Mouse (Mus musculus): Measurements from ENCODE around the gene Thsd1. TPM values are rescaled to one million over a fixed set of nuclear protein-coding genes. Genes with fewer than 3 reads are reported as not detected.

Gene Thsd1
- polyA plus RNA-seq (2012; ENCODE audit: low replicate concordance) = 0.20 and 0.23 TPM in 2 replicates

DNA sequence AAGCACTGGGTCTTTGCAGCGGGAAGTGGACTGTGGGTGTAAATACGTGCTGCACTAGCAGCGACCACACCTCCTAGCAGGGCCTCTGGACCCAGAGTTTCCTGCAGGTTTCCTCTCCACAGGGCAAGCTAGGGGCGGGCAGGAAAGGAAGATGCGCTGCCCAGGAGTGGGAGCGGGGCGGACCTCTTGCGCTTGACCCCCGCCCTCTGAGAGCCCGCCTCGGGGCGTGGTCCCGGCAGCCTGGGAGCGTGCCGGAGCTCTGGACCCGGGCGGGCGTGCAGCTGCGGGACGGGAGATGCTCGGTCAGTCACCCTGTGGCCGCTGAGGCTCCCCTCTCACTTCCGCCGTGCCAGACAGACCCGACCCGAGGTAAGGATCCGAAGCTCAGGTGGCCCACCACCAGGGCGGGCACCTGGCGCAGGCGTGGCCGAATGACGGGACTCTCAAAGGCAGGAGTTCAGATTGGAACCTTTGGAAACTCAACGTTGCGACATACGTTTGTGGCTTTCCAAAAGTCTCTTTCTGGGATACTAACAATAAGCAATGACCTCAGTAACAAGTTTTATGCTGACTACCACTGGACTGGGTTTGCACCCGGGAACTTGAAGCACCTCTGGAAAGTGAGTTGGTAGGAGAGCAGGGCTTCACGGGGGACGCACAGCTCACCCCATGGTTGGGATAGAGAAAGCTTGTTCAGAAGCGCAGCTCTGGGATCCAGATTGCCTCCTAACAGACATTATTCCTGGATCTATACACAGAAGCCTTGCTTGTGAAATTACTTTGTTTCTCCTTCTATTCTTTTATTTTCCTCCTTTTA is at the start of gene Thsd1:
Gene Thsd1 (plus strand): TSS at position 253 of the 817 bp plus-strand sequence.

DNA sequence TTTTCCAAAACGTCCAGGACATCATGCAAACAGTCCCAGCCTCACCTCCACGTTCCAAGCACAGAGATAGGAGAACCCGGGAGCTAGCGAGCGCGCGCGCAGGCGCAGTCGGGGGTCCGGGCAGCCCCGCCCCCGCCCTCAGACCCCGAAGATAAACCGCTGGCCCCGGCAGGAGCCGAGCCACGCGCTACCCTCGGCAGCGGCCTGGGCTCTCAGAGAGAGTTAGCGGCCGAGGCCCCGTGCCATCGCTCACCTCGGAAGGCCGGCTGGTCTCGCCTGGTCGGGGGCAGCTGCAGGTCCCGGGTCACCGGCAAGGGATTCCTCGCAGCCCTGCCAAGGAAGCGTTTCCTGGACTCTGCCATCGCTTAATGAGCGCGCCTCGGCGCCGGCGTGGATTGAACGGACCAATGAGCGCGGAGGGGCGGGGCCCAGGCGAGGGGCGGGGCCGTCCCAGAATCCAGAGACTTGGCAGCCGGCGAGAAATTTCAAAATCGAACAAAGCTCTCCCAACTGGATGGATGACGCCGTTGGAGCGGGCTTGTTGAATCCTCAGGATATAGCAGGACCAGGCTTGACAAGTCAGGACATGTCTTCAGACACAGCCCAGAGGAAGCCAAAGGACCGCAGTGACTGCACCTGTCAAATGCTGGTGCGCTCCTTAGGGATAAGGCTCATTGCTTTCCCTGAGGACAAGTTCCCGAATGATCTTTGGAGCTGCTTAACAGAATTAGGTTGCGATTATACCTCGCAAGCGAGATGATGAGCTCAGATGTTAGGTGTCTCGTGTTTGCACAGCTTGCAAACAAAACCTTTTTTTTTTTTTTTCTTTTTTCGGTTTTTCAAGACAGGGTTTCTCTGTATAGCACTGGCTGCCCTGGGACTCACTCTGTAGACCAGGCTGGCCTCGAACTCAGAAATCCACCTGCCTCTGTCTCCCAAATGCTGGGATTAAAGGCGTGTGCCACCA is 41.4 kb upstream of the Thsd1 start, which contains the start of gene Ckap2:
Gene Ckap2 (minus strand): TSS at position 389 of the 967 bp plus-strand sequence.

DNA sequence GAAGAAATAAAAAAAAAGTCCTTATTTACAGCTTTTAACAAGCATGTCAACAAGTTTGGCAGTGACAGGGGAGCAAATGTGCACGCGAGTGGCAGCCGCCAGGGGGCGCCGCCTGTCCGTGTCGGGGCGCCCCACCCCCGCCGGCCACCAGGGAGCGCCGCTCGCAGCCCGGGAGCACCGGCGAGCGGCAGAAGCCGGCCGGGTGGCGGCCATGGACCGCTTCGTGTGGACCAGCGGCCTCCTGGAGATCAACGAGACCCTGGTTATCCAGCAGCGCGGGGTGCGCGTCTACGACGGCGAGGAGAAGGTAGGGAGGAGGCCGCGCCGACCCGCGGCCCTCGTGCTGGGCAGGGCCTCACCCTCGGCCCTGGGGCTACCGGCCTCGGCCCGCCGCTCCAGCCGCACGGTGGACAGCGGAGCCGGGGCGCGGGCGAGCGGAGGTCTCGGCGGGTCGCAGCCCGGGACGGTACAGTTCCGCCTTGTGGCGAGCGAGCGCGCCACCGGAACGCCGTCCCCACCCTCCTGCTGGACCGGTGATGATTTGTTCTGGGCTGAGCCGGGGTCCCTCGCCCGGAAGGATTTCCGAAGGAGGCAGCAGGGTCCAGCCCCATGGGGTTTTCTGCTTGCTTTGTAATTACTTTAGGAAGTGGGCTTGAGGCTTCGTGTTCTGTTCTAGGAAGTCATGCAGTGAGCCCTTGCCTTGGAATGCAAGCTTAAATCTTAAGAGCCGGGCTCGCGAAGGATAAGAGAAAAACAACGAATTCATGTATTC is 34.3 kb upstream of the Thsd1 start, which contains the start of gene Vps36:
Gene Vps36 (plus strand): TSS at position 150 of the 772 bp plus-strand sequence.

DNA sequence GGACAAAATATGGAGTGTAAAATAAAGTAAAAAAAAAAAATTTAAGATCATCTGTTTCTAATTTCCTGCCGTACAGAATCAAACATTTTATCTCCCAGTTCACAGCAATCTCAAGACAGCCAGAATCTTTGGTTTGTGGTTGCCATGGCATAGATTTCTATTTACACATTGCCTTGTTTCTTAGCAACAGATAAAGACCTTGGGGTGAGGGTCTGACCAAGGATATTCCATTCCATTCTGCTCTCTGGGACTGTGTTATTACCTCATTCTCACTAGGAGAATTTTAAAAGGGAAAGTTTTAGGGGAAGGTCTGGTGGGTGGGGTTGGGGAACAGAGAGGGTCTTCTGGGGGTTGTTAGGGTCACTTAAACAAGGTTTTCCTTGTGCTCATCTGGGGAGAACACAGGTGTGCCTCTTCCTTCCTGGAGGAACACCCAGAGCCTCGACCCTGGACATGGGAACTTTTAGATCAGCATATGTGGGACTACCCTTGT is 55.9 kb downstream of the Thsd1 start, which contains the start of gene Tpte:
Gene Tpte (plus strand): TSS at position 443 of the 493 bp plus-strand sequence.

Other genes with a start within 250 kb of the Thsd1 start
- gene Atp7b, start 167.0 kb upstream of the Thsd1 start, polyA plus RNA-seq (2012; ENCODE audit: low replicate concordance) = 27.6 and 40.3 TPM in 2 replicates
- 0.28 and 1.3 TPM in 2 replicates for gene Alg11, start 166.6 kb upstream of the Thsd1 start, polyA plus RNA-seq (2012; ENCODE audit: low replicate concordance)
- gene Nek5, start 102.3 kb upstream of the Thsd1 start, polyA plus RNA-seq (2012; ENCODE audit: low replicate concordance) = not detected in 2 replicates
- gene Nek3, start 60.9 kb upstream of the Thsd1 start, polyA plus RNA-seq (2012; ENCODE audit: low replicate concordance) = 1.0 and 2.4 TPM in 2 replicates
- 6.8 and 7.4 TPM in 2 replicates for gene Ckap2, start 41.5 kb upstream of the Thsd1 start, polyA plus RNA-seq (2012; ENCODE audit: low replicate concordance)
- gene Vps36, start 34.5 kb upstream of the Thsd1 start, polyA plus RNA-seq (2012; ENCODE audit: low replicate concordance) = 3.2 and 4.8 TPM in 2 replicates
- gene Tpte, start 56.1 kb downstream of the Thsd1 start, polyA plus RNA-seq (2012; ENCODE audit: low replicate concordance) = not detected in 2 replicates
- 4.6 and 4.7 TPM in 2 replicates for gene Slc25a15, start 171.3 kb downstream of the Thsd1 start, polyA plus RNA-seq (2012; ENCODE audit: low replicate concordance)
- gene Mrps31, start 184.0 kb downstream of the Thsd1 start, polyA plus RNA-seq (2012; ENCODE audit: low replicate concordance) = 1.3 and 4.5 TPM in 2 replicates